8 mouse cellular contexts compared by ENCODE assay signal in the genomic region with DNA sequence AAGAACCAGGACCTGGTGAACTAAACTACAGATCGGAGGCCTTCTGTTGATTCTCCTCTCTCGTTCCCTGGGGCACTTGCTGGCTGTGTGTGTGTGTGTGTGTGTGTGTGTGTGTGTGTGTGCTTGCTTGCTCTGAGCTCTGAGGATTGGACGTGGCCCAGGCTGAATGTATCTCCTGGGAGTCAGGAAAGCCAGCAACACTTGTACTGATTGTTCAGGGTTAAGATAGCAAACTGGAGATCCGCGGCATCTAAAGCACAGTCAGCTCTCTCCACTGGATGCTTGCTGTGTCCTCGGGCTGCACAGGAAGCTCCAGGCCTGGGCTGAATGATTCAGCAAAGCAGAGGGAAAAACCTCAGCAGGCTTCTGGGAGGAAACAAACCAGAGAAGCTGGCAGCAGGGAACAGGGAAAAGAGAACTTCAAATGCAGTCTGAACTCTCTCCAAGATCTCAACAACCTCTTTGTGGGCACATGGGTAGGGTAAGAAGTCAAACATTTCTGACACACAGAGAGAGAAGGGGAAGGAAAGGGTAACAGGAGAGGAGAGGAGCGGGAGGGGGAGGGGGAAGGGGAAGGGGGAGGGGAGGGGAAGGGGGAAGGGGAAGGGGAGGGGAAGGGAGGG. TPM values are rescaled to one million over a fixed set of nuclear protein-coding genes. Genes with fewer than 3 reads are reported as not detected.
A peak's percentile ranks its signal among the peaks of the same experiment; 100 is the strongest.
DNase-seq lines count a peak whose midpoint lies in the region; ATAC-seq lines count a peak whose summit lies in the region.
"Had no signal": no experiment of that assay in that cellular context is flagged by ENCODE, and none has a peak within 500 bp of the region (broad histone marks: within the 10 kb centered on the region; RNA-seq: fewer than 3 reads in every experiment).

No protein-coding gene starts in this region.

- H3K4me2 ChIP-seq in heart, embryonic 14.5 days (ENCODE audit: low read length): no peak overlapping the region
- no peak overlapping the region for H3K4me2 ChIP-seq in midbrain, embryonic 13.5 days (replicated peaks)

- peak; percentile 2 for DNase-seq in ES-CJ7 (ENCODE audit: low read depth, low spot score)
- DNase-seq in NIH3T3 (ENCODE audit: low read depth): peak; percentile 6
- DNase-seq in embryo, embryonic 10.5 days (ENCODE audit: low spot score): peak; percentile 38
- DNase-seq in ovary, postnatal 36 days (ENCODE audit: low spot score): no peak
- no peak for DNase-seq in right cerebral cortex, postnatal 10 days (ENCODE audit: low spot score in 2 of 2)

- no peaks in the 10 kb centered on the region for H3K36me3 ChIP-seq in heart, embryonic 14.5 days (ENCODE audit: control insufficient read depth, insufficient read depth, low read length)
- H3K36me3 ChIP-seq in midbrain, embryonic 13.5 days: no peaks in the 10 kb centered on the region

- H3K4me3 ChIP-seq in heart, embryonic 14.5 days (ENCODE audit: control insufficient read depth in 1 of 2, insufficient read depth in 1 of 2, low read depth in 1 of 2, low read length in 2 of 2): no peak overlapping the region
- H3K4me3 ChIP-seq in midbrain, embryonic 13.5 days (replicated peaks): no peak overlapping the region

- peak; percentile 50; the same call in 1 of the 2 replicates for ATAC-seq in heart, embryonic 14.5 days (ENCODE audit: insufficient number of reproducible peaks, insufficient read depth, low FRiP score, low read depth)
- 0 out of 2 replicates have a peak, but pooled peaks have one; percentile 34 for ATAC-seq in midbrain, embryonic 13.5 days

- no peaks in the 10 kb centered on the region for H3K27me3 ChIP-seq in heart, embryonic 14.5 days (ENCODE audit: control insufficient read depth, insufficient read depth, low read length)
- no peaks in the 10 kb centered on the region for H3K27me3 ChIP-seq in midbrain, embryonic 13.5 days

- H3K27ac ChIP-seq in heart, embryonic 14.5 days (replicated peaks in 1 of 2; ENCODE audit: control insufficient read depth in 1 of 2, insufficient read depth in 1 of 2, low read depth in 2 of 2, low read length in 2 of 2): peak overlapping the region in 1 of 2 experiments; percentile 55; a peak in 2 of 4 replicates
- H3K27ac ChIP-seq in midbrain, embryonic 13.5 days: no peak overlapping the region

- no peak overlapping the region for H3K9ac ChIP-seq in heart, embryonic 14.5 days (ENCODE audit: low read length)
- H3K9ac ChIP-seq in midbrain, embryonic 13.5 days (replicated peaks): no peak overlapping the region

- peaks cover 7 to 32% of the 10 kb centered on the region in 2 experiments for H3K4me1 ChIP-seq in heart, embryonic 14.5 days (ENCODE audit: control insufficient read depth in 2 of 2, insufficient read depth in 2 of 2, low read length in 2 of 2)
- H3K4me1 ChIP-seq in midbrain, embryonic 13.5 days (replicated peaks): peaks cover 4% of the 10 kb centered on the region; the same call in 1 of the 2 replicates

- 5% methylated on average over 6 of the region's 7 CpGs for WGBS in heart, embryonic 14.5 days
- 25% methylated on average over 6 of the region's 7 CpGs for WGBS in midbrain, embryonic 13.5 days

- no peaks in the 10 kb centered on the region for H3K9me3 ChIP-seq in heart, embryonic 14.5 days (ENCODE audit: control insufficient read depth, low read length)
- H3K9me3 ChIP-seq in midbrain, embryonic 13.5 days: no peaks in the 10 kb centered on the region

RNA-seq across cellular contexts. Expression of gene Gm10118, which starts 27.2 kb away (rescaled TPM):
- 5.1 and 6.5 TPM in 2 replicates for polyA plus RNA-seq in heart, embryonic 14.5 days (2014; fragmentation: Nextera tagmentation; extraction: Ambion mirVana)
- 0.59 and 0.71 TPM in 2 replicates for polyA plus RNA-seq in midbrain, embryonic 13.5 days (2015; fragmentation: Nextera tagmentation; extraction: Ambion mirVana)
- polyA plus RNA-seq: limb, embryonic 11.5 days had no signal

Comparison
In these comparisons a context has a peak if more than half of its experiments do, and no peak if none do; other contexts are left out.
1. DNase-seq: peak in ES-CJ7 (single experiment), NIH3T3 (single experiment) and embryo, embryonic 10.5 days (single experiment); none in ovary, postnatal 36 days (single experiment) and right cerebral cortex, postnatal 10 days (0 of 2).